Mouse (Mus musculus) erythroblast, embryonic 14.5 days (primary cell): ENCODE data around the gene Mia2.

Source experiments
- GATA1 ChIP-seq: IDR thresholded peaks from 2 replicates; pipeline ENCODE4 v1.6.1; 2012; ENCODE audit warnings: low read length, inconsistent platforms, mixed read lengths
- TAL1 ChIP-seq: IDR thresholded peaks from 3 replicates; pipeline ENCODE4 v1.6.1; 2012; ENCODE audit warnings: low read length, inconsistent platforms, mixed read lengths

- TF ChIP-seq GATA1 (no peak), TAL1 (no peak)
Observed at GRCm38 (mm10) chr12:59076996-59077395, 18.6 kb upstream of the Mia2 start.
